Mouse (Mus musculus): ENCODE measurements around the gene St6galnac4.
A peak's percentile ranks its signal among the peaks of the same experiment; 100 is the strongest.

Gene St6galnac4

DNA sequence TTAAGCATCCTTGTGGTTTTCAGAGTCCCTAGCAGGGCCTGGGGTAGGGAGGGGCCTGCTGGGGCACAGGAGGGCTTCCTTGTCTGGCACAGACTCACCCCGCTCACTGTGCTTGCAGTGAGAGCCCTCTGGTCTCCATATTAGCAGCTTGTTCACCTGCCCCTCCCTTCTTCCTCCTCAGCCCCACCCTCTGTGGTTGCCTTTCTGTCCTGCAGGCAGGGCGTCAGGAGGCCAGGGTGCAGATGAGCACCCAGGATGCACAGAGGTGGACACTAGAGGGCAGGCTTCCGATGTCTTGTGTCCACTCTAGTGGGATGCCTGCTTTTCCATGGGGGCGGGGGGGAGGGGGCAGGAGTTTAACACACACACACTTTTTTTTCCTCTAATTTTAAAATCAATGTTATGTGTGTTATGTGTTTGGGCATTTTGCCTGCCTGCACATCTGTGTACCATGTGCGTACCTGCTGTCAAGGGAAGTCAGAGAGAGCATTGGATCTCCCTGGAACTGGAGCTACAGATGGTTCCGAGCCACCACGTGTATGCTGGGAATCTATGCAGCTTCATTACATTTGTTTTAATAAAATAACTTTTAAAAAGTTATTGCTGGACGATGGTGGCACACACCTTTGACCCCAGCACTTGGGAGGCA, 14.6 kb downstream of the St6galnac4 start:
- peak; percentile 26 for DNase-seq (ENCODE audit: low read depth)

GRCm38 (mm10) chr2:32602600-32603054, 15.7 kb downstream of the St6galnac4 start:
- DNase-seq (ENCODE audit: low read depth) = peak; percentile 73

DNA sequence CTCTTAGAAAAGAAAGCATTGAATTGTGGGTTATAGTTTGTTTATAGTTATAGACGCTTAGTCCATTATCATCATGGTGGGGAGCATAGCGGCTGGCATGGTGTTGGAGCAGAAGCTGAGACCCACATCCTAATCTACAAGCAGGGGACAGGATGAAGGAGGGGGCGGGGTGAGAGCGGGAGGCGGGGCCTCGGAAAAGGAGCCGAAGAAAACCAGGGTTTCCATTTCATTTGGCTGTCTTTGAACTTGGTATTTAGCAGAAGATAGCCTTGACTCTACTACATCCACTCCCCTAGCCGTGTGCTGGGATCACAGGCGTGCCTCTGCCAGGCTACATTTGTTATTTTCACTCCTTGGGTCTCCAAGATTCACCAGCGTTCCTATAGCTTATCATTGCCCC, 17.7 kb downstream of the St6galnac4 start:
- DNase-seq (ENCODE audit: low read depth) = no peak

DNA sequence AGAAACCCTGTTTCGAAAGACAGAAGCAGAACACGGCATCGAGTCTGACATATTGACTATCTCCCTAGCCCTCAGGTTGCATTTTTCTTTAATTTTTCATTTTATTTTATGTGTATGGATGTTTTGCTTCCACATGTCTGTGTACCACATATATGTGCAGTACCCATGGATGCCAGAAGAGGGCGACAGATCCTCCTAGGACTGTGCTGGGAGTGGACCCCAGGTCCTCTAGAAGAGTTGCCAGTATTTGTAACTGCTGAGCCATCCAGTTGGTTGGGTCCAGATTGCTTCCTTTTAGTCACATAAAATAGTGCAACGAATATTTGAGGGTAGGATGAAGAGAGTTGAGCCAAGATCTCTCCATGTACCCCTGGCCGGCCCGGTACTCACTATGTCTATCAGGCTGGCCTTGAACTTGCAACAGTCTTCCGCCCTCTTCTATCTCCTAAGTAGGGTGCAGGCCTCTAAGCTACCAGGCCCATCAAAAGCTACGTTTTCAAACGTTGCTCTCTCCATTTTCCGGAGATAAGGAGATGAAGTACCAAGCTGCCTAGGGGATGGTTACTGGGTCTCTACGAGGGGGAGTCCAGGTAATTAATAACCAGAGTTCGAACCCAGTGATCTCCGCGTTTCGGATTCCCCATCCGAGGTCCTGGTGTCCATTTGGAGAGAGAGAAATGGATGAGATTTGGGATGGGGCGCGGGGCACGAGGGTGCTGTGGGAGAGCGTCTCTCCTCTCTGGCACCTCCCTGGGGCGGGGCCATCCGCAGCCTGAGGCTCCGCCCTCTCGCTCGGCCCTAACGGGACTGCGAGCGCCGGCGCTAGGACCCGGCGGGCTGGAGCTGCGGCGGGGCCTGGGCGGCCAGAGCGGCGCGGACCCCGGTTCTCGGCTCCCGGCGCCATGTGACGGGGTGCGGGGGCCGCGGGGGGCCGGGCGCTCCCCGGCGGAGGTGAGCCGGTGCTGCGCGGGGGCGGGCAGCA, 19.6 kb downstream of the St6galnac4 start:
- peak; percentile 79 for DNase-seq (ENCODE audit: low read depth)

GRCm38 (mm10) chr2:32607262-32607947, 20.5 kb downstream of the St6galnac4 start:
- DNase-seq (ENCODE audit: low read depth) = peak; percentile 44

DNA sequence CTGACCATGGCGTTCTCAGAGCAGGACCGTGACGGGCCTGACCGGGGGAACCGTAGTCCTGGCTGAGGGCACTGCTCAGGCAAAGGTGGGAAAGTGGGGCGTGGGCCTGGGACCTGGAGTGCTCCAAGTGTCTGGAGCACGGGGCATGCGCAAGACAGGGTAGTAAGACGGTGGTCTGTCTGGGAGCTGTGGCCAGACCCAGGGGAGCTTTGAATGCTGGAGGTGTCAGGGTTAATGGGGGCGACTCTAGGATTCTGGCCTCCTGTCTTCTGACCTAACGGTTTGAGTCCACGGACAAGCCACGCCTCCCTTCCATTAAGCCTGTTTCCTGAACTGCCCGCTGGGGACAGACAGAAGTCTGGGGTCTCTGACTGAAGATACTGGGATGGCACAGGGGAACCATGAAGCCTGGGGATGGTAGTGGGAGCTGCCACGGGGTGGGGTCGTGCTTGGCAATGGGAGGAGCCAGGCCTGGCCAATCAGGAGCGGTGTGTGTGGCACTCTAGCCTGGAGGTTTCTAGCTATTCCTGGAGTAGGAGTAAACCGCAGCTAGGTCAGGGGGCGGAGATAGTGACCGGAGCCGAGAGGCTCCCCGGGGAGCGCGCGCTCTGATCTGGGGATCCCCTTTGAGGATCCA, 21.4 kb downstream of the St6galnac4 start:
- DNase-seq (ENCODE audit: low read depth) = peak; percentile 68

- no peak for DNase-seq (ENCODE audit: low read depth)
Measured at GRCm38 (mm10) chr2:32608778-32609435, 22.0 kb downstream of the St6galnac4 start.

GRCm38 (mm10) chr2:32610610-32611229, 23.8 kb downstream of the St6galnac4 start:
- peak; percentile 49 for DNase-seq (ENCODE audit: low read depth)

DNA sequence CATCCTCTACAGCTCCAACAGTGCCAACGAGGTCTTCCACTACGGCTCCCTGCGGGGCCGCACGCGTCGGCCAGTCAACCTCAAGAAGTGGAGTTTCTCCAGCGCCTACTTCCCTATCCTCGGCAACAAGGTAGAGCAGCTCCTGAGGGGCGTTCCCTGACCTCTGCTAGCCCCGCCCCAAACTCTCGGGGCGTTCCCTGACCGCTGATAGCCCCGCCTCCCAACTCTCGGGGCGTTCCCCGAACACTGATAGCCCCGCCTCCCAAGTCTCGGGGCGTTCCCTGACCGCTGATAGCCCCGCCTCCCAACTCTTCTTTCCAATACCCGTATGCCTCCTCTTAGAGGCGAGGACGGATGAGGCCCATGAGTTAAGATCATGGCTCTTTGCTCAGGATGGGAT, 25.4 kb downstream of the St6galnac4 start:
- DNase-seq (ENCODE audit: low read depth) = no peak

DNA sequence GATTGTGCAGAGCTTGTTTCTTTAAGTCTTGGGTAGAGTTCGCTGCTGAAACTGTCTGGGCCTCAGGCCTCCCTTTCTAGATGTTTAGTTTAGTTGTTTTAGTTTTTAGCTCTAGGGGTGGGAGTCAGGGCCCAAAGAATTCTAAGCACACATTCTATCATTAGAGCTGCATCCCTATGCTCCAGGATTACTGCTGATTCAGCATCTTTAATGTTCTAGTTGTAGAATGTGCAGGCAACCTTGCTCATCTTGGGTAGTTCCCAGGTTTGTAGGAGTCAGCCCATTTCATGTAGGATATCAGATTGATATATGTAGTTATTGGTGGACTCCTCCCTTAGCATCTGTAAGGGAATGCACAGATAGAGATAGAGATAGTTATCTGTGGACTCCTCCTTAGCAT, 30.2 kb downstream of the St6galnac4 start:
- DNase-seq (ENCODE audit: low read depth) = no peak

DNA sequence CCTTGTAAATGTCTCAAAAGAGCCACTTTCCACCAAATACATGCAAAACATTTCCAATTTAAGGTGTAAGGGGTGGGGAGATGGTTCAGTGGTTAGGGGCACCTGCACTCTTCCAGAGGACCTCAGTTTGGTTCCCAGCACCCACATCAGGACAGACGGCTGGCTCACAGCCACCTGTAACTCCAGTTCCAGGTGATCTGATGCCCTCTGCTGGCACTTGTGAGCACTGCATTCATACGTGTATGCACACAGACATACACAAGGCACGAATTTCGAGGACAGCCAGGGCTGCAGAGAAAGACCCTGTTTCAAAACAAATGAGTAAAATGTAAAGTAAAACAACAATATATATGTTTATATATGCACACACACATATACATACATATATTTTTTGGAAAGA, 30.7 kb downstream of the St6galnac4 start:
- DNase-seq (ENCODE audit: low read depth) = no peak

DNA sequence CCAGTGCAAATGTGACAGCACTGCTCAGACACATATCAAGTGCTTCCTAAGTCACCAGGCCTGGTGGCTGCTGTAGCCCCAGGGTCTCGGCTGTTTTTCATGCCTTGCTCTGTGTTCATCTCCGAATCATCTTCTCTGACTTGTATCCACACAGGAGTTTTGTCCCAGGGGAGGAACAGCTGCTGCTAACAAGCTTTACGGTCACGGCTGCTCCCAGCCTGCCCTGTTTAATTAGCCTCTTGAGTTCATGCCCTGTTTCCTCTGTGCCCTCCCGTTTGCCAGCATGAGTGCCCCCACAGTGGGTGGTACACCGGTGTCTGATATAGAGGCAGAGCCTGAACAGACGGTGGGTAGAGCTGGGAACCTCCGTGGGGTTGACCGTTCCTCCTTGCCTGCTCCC, 31.2 kb downstream of the St6galnac4 start:
- DNase-seq (ENCODE audit: low read depth) = no peak

- DNase-seq (ENCODE audit: low read depth) = no peak
Measured at GRCm38 (mm10) chr2:32620682-32621516, 34.0 kb downstream of the St6galnac4 start.

DNA sequence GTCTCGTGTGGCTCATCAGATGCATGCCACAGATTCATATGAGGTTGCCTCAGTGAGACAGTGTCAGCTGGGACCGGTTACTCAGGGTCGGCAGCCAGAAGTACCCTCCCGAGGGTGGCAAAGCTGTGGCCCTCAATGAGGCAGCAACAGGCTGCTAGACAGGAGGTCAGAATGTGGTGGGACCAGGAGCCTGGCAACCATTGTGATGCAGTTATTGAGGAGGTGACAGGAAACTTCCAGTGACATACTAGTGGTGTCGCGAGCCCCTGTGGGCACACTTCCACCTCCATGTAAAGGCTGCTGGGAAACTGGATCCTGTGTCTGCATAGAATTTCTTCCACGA, 34.6 kb downstream of the St6galnac4 start, which contains the start of gene Ak1:
Ak1 (plus strand) TSS at position 242 of the 343 bp plus-strand sequence.
- DNase-seq (ENCODE audit: low read depth) = no peak

- no peak for DNase-seq (ENCODE audit: low read depth)
Measured at GRCm38 (mm10) chr2:32624111-32624748, 37.3 kb downstream of the St6galnac4 start.

- DNase-seq (ENCODE audit: low read depth) = no peak
Measured at GRCm38 (mm10) chr2:32625212-32625872, 38.4 kb downstream of the St6galnac4 start.

GRCm38 (mm10) chr2:32625873-32626694, 39.2 kb downstream of the St6galnac4 start:
- DNase-seq (ENCODE audit: low read depth) = no peak
